Mouse (Mus musculus): ENCODE results near the gene Avil. TPM values are rescaled to one million over a fixed set of nuclear protein-coding genes. Genes with fewer than 3 reads are reported as not detected.

Gene Avil
- total RNA-seq, 2 experiments from 2014 or later, result not detected

DNA sequence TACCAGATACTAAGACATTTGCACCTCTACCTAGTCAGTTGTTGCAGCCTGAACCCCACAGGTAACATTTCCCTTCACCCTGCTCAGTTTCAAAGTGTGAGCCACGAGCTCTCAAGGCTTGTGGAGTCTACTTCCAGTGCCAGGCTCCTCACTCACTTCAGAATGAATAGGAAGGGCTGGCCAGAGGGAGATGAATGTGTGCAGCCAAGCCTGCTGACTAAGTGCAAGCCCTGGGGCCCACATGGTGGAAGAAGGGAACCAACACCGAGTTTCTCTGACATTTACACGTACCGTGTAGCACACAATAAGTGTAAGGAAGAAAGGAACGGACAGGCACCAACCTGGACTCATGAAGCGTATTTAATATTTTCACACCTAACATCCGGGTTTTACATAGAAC lies 3.3 kb downstream of the Avil start:
- no peak for ATAC-seq (replicated peaks; ENCODE audit: low FRiP score, poor library complexity, severe bottlenecking)

DNA sequence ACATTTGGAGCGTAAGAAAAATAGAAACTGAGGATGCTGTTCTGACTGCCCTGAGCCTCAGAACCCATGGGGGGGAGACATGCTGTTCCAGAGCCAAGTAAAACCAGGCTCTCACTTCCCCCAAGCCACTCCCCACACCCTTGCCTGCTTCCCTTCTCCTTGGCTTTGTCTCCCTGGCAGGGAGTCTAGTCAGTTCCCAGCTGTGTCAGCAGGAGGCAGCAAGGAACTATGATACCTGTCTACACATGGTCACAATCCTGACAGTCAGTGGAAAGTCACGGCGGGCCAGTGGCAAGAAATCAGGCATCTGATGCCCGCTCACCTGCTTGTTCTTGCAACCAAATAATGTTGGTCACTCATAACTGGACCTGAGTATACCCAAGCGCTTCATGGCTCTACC lies 16.0 kb downstream of the Avil start:
- no peak for ATAC-seq (replicated peaks; ENCODE audit: low FRiP score, poor library complexity, severe bottlenecking)

- ATAC-seq (replicated peaks; ENCODE audit: low FRiP score, poor library complexity, severe bottlenecking), result no peak
These were observed 16.6 kb downstream of the Avil start for GRCm38 (mm10) chr10:127017071-127017470.

- ATAC-seq (replicated peaks; ENCODE audit: low FRiP score, poor library complexity, severe bottlenecking), result no peak
These were observed 17.9 kb downstream of the Avil start for GRCm38 (mm10) chr10:127018422-127018821.

GRCm38 (mm10) chr10:127030336-127031296 lies 30.1 kb downstream of the Avil start, which contains the start of gene Tsfm:
TSS of gene Tsfm (minus strand) at chr10:127030840.
- peak; percentile 99 for ATAC-seq (replicated peaks; ENCODE audit: low FRiP score, poor library complexity, severe bottlenecking)

- no peak for ATAC-seq (replicated peaks; ENCODE audit: low FRiP score, poor library complexity, severe bottlenecking)
These were observed 32.8 kb downstream of the Avil start for GRCm38 (mm10) chr10:127033301-127033741.

GRCm38 (mm10) chr10:127036273-127036672 lies 35.8 kb downstream of the Avil start:
- no peak for ATAC-seq (replicated peaks; ENCODE audit: low FRiP score, poor library complexity, severe bottlenecking)

DNA sequence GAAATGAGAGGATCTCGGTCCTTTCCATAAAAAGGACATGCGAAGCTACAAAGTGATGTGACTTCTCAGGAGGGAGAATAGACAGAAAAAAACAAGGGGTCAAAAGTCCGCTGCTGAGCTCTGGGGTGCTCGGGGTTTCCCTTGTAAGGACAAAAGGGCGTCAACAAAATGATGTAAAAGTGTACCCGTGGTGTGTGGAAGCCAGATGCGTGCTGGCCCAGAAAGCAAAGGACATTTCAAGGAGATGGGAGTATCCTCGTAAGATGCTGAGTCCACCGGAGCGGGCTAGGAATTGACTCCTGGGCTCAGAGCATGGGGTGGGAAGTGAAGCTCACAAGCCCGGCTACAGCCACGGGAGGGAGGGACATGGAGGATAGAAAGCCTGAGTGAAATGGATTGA lies 37.1 kb downstream of the Avil start:
- ATAC-seq (replicated peaks; ENCODE audit: low FRiP score, poor library complexity, severe bottlenecking), result no peak

- ATAC-seq (replicated peaks; ENCODE audit: low FRiP score, poor library complexity, severe bottlenecking), result no peak
These were observed 40.2 kb downstream of the Avil start for GRCm38 (mm10) chr10:127040569-127041214.

- no peak for ATAC-seq (replicated peaks; ENCODE audit: low FRiP score, poor library complexity, severe bottlenecking)
These were observed 40.8 kb downstream of the Avil start, which contains the start of the genes Mettl1 and Eef1akmt3 for GRCm38 (mm10) chr10:127041274-127041766. TSS of gene Mettl1 (plus strand) at chr10:127041414. TSS of gene Eef1akmt3 (minus strand) at chr10:127041513.

- ATAC-seq (replicated peaks; ENCODE audit: low FRiP score, poor library complexity, severe bottlenecking), result peak; percentile 53
These were observed 41.3 kb downstream of the Avil start for GRCm38 (mm10) chr10:127041774-127042338.

DNA sequence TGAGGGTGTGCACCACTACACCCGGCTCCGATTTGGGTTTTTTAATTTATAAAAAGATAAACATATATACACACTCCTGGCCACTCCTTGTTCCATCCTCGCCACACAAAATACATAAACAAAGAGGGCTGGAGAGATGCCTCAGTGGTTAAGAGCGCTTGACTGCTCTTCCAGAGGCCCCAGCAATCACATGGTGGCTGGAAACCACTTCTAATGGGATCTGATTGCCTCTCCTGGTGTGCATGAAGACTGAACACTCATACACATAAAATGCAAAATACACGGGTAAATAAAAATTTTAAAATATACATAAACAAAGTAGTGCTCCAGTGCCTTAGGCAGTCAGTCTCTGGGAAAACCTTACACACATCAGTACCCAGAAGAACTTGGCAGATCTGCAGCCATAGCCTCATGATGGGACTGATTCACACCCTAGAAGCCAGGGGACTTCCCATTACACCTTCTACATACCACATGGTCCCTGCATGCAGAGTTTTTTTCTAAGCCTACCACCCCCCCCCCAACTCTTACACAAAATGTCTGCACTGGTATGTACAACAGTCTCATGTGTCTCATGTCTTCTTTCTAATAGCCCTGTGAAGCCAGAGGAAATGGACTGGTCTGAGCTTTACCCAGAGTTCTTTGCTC lies 42.1 kb downstream of the Avil start:
- no peak for ATAC-seq (replicated peaks; ENCODE audit: low FRiP score, poor library complexity, severe bottlenecking)

DNA sequence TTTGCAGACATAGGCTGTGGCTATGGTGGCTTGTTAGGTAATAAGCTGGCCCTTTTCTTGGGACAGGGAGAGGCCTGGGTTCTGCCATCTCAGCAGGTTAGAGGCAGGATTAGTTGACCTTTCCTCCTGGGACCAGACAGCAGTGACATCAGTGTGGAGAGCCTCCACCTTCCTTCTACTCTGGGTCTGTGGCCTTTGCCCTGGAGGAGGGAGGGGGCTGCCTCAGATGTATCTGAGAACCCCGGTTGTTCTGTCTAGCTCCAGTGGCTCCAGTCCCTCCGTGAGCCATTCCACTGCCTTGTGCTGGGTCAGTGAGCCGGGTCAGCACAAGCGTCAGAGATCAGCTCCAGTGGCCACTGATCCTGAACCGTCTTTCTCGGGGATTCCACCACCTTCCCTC lies 42.7 kb downstream of the Avil start:
- ATAC-seq (replicated peaks; ENCODE audit: low FRiP score, poor library complexity, severe bottlenecking), result no peak

DNA sequence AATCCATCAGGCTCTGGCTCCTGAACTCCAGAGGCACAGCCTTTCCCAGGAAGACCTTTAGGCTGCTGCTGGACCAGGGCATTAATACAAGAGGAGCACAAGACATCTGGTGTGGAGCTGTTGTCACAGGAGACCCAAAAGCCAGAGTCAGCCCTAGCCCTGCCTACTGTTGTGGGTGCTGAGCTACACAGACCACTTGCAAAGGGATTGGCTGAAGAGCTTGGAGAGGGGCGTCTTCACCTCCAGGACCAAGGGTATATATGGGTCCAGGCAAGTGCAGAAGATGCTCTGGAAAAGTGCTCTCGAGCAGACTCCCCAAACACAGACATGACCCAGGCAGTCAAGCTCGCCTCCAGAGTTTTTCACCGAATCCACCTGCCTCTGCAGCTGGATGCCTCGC lies 47.4 kb downstream of the Avil start, which contains the start of gene Cyp27b1:
Gene Cyp27b1, plus strand, starts transcription at position 297 of the 400 bp plus-strand sequence.
- no peak for ATAC-seq (replicated peaks; ENCODE audit: low FRiP score, poor library complexity, severe bottlenecking)

GRCm38 (mm10) chr10:127048608-127049394 lies 48.3 kb downstream of the Avil start:
- ATAC-seq (replicated peaks; ENCODE audit: low FRiP score, poor library complexity, severe bottlenecking), result no peak

- ATAC-seq (replicated peaks; ENCODE audit: low FRiP score, poor library complexity, severe bottlenecking), result 0 out of 2 replicates have a peak, but pooled peaks have one; percentile 35
These were observed 49.0 kb downstream of the Avil start for GRCm38 (mm10) chr10:127049395-127050118.

DNA sequence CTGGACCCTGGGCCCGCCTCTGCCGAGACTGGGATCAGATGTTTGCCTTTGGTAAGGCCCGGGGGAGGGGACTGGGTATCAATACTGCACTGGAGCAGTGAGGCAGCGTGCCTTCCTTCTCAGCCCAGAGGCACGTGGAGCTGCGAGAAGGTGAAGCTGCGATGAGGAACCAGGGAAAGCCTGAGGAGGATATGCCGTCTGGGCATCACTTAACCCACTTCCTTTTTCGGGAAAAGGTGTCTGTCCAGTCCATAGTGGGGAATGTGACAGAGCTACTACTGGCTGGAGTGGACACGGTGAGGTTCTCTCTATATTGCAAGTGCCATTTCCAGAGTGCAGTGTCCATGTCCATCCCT lies 49.6 kb downstream of the Avil start:
- no peak for ATAC-seq (replicated peaks; ENCODE audit: low FRiP score, poor library complexity, severe bottlenecking)

GRCm38 (mm10) chr10:127054646-127055045 lies 54.1 kb downstream of the Avil start:
- ATAC-seq (replicated peaks; ENCODE audit: low FRiP score, poor library complexity, severe bottlenecking), result no peak
